Mouse (Mus musculus) liver, adult 2 months (tissue): Measurements from ENCODE around the gene Rab7b.

Source experiments
- CTCF ChIP-seq: fragments of 200-500 bp; IDR thresholded peaks from 2 replicates; pipeline ENCODE4 v1.5.1; 2011; ENCODE audit warnings: low read depth, low read length, control low read depth
- POLR2A ChIP-seq: fragments of 200-500 bp; IDR thresholded peaks from 2 replicates; pipeline ENCODE4 v1.6.1; 2011; ENCODE audit warnings: low read length, control low read depth; ENCODE audit not compliant: insufficient read depth; ENCODE audit errors: extremely low read depth

DNA sequence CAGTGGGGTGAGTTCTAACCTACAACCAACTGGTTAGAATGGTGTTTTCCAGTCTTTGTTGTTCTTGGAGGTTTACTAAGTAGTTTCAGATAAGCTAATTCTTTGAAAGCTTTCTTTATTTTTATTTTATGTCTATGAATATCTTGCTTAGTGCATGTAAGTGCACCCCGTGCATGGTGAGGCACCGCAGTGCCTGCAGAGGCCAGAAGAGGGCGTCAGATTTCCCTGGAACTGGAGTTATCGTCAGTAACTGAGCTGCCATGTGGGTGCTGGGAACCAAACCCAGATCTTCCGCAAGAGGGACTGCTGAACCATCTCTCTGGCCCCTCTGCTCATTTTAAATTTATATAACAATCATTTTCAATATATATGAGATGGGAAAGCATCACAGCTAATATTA, 12.9 kb downstream of the Rab7b start:
- TF ChIP-seq POLR2A (no peak), CTCF (0 out of 2 replicates have a peak, but pooled peaks have one; percentile 11)
